Mouse (Mus musculus): ENCODE data around the gene Dgcr2. TPM values are rescaled to one million over a fixed set of nuclear protein-coding genes. Genes with fewer than 3 reads are reported as not detected.

Gene Dgcr2
- polyA plus RNA-seq (2014; fragmentation: Nextera tagmentation; extraction: Ambion mirVana): 47.9 and 52.9 TPM in 2 replicates

GRCm38 (mm10) chr16:17898462-17898861 is at the start of gene Dgcr2, which contains the start of gene Tssk2:
Gene Dgcr2 (minus strand): TSS chr16:17898562.
Gene Tssk2 (plus strand): TSS chr16:17898637.
- ATAC-seq (replicated peaks; ENCODE audit: low FRiP score) (no peak), DNase-seq (ENCODE audit: low spot score) (no peak)
- H3K9ac ChIP-seq (ENCODE audit: low read depth, low read length): no peak within 1 kb of the TSS
- no peak within 1 kb of the TSS for H3K27ac ChIP-seq (ENCODE audit: low read depth, low read length)
- no peaks in the 10 kb centered on the region for H3K27me3 ChIP-seq (replicated peaks; ENCODE audit: control insufficient read depth, insufficient read depth, low read length)
- 89% methylated on average over 14 of the region's 14 CpGs for WGBS
- no peaks in the 10 kb centered on the region for H3K4me1 ChIP-seq (replicated peaks; ENCODE audit: control insufficient read depth, insufficient read depth, low read length)
- no peak within 1 kb of the TSS for H3K4me2 ChIP-seq
- no peaks in the 10 kb centered on the region for H3K9me3 ChIP-seq (ENCODE audit: control insufficient read depth, low read length)
- H3K36me3 ChIP-seq (ENCODE audit: control insufficient read depth, insufficient read depth, low read length): peaks cover 17% of the 10 kb centered on the region
- no peak within 1 kb of the TSS for H3K4me3 ChIP-seq (ENCODE audit: low read depth, low read length)

- H3K4me3 ChIP-seq (ENCODE audit: low read depth, low read length): no peak overlapping the region
- H3K27me3 ChIP-seq (replicated peaks; ENCODE audit: control insufficient read depth, insufficient read depth, low read length): no peaks in the 10 kb centered on the region
- WGBS: 60% methylated on average over 7 of the region's 7 CpGs
- H3K36me3 ChIP-seq (ENCODE audit: control insufficient read depth, insufficient read depth, low read length): no peaks in the 10 kb centered on the region
- H3K27ac ChIP-seq (ENCODE audit: low read depth, low read length): no peak overlapping the region
- ATAC-seq (replicated peaks; ENCODE audit: low FRiP score): no peak
- H3K9me3 ChIP-seq (ENCODE audit: control insufficient read depth, low read length): no peaks in the 10 kb centered on the region
- H3K9ac ChIP-seq (ENCODE audit: low read depth, low read length): no peak overlapping the region
- H3K4me2 ChIP-seq: no peak overlapping the region
- DNase-seq (ENCODE audit: low spot score): no peak
- no peaks in the 10 kb centered on the region for H3K4me1 ChIP-seq (replicated peaks; ENCODE audit: control insufficient read depth, insufficient read depth, low read length)
Observed at GRCm38 (mm10) chr16:17945081-17945831, 46.9 kb upstream of the Dgcr2 start.

- Histone ChIP-seq H3K9ac (ENCODE audit: low read depth, low read length) (no peak overlapping the region), H3K4me3 (ENCODE audit: low read depth, low read length) (no peak overlapping the region), H3K27ac (ENCODE audit: low read depth, low read length) (no peak overlapping the region), H3K4me1 (replicated peaks; ENCODE audit: control insufficient read depth, insufficient read depth, low read length) (peaks cover 6% of the 10 kb centered on the region), H3K9me3 (ENCODE audit: control insufficient read depth, low read length) (no peaks in the 10 kb centered on the region), H3K4me2 (no peak overlapping the region), H3K36me3 (ENCODE audit: control insufficient read depth, insufficient read depth, low read length) (no peaks in the 10 kb centered on the region), H3K27me3 (replicated peaks; ENCODE audit: control insufficient read depth, insufficient read depth, low read length) (no peaks in the 10 kb centered on the region)
- WGBS: 67% methylated on average over 8 of the region's 8 CpGs
- DNase-seq (ENCODE audit: low spot score): no peak
- ATAC-seq (replicated peaks; ENCODE audit: low FRiP score): no peak
Observed at GRCm38 (mm10) chr16:17943466-17943865, 45.1 kb upstream of the Dgcr2 start.

- Histone ChIP-seq H3K27ac (ENCODE audit: low read depth, low read length) (peak overlapping the region; percentile 63), H3K4me1 (replicated peaks; ENCODE audit: control insufficient read depth, insufficient read depth, low read length) (peaks cover 16% of the 10 kb centered on the region), H3K4me3 (ENCODE audit: low read depth, low read length) (no peak overlapping the region), H3K9me3 (ENCODE audit: control insufficient read depth, low read length) (no peaks in the 10 kb centered on the region), H3K4me2 (peak overlapping the region; percentile 6), H3K27me3 (replicated peaks; ENCODE audit: control insufficient read depth, insufficient read depth, low read length) (no peaks in the 10 kb centered on the region), H3K9ac (ENCODE audit: low read depth, low read length) (no peak overlapping the region; the same call in 1 of the 2 replicates), H3K36me3 (ENCODE audit: control insufficient read depth, insufficient read depth, low read length) (no peaks in the 10 kb centered on the region)
- 32% methylated on average over 9 of the region's 9 CpGs for WGBS
- DNase-seq (ENCODE audit: low spot score) (no peak), ATAC-seq (replicated peaks; ENCODE audit: low FRiP score) (peak; percentile 87)
Observed at GRCm38 (mm10) chr16:17939255-17939751, 40.9 kb upstream of the Dgcr2 start.

GRCm38 (mm10) chr16:17938821-17939220 is 40.5 kb upstream of the Dgcr2 start:
- Histone ChIP-seq H3K9me3 (ENCODE audit: control insufficient read depth, low read length) (no peaks in the 10 kb centered on the region), H3K27me3 (replicated peaks; ENCODE audit: control insufficient read depth, insufficient read depth, low read length) (no peaks in the 10 kb centered on the region), H3K4me1 (replicated peaks; ENCODE audit: control insufficient read depth, insufficient read depth, low read length) (peaks cover 21% of the 10 kb centered on the region), H3K9ac (ENCODE audit: low read depth, low read length) (peak overlapping the region; percentile 11), H3K36me3 (ENCODE audit: control insufficient read depth, insufficient read depth, low read length) (no peaks in the 10 kb centered on the region), H3K27ac (ENCODE audit: low read depth, low read length) (peak overlapping the region; percentile 63), H3K4me2 (peak overlapping the region; percentile 6), H3K4me3 (ENCODE audit: low read depth, low read length) (no peak overlapping the region)
- 6% methylated on average over 7 of the region's 7 CpGs for WGBS
- peak; percentile 92 for ATAC-seq (replicated peaks; ENCODE audit: low FRiP score)
- peak; percentile 78 for DNase-seq (ENCODE audit: low spot score)

- peak overlapping the region; percentile 6 for H3K4me2 ChIP-seq
- no peaks in the 10 kb centered on the region for H3K36me3 ChIP-seq (ENCODE audit: control insufficient read depth, insufficient read depth, low read length)
- WGBS: 42% methylated on average over 7 of the region's 7 CpGs
- ATAC-seq (replicated peaks; ENCODE audit: low FRiP score): no peak
- no peak overlapping the region for H3K4me3 ChIP-seq (ENCODE audit: low read depth, low read length)
- H3K4me1 ChIP-seq (replicated peaks; ENCODE audit: control insufficient read depth, insufficient read depth, low read length): peaks cover 22% of the 10 kb centered on the region
- peak overlapping the region; percentile 63 for H3K27ac ChIP-seq (ENCODE audit: low read depth, low read length)
- no peaks in the 10 kb centered on the region for H3K9me3 ChIP-seq (ENCODE audit: control insufficient read depth, low read length)
- H3K27me3 ChIP-seq (replicated peaks; ENCODE audit: control insufficient read depth, insufficient read depth, low read length): no peaks in the 10 kb centered on the region
- no peak for DNase-seq (ENCODE audit: low spot score)
- no peak overlapping the region; the same call in 1 of the 2 replicates for H3K9ac ChIP-seq (ENCODE audit: low read depth, low read length)
Observed at GRCm38 (mm10) chr16:17938187-17938586, 39.8 kb upstream of the Dgcr2 start.

GRCm38 (mm10) chr16:17936776-17937175 is 38.4 kb upstream of the Dgcr2 start:
- Histone ChIP-seq H3K4me1 (replicated peaks; ENCODE audit: control insufficient read depth, insufficient read depth, low read length) (peaks cover 22% of the 10 kb centered on the region), H3K9ac (ENCODE audit: low read depth, low read length) (no peak overlapping the region), H3K36me3 (ENCODE audit: control insufficient read depth, insufficient read depth, low read length) (no peaks in the 10 kb centered on the region), H3K4me3 (ENCODE audit: low read depth, low read length) (no peak overlapping the region), H3K27ac (ENCODE audit: low read depth, low read length) (no peak overlapping the region), H3K27me3 (replicated peaks; ENCODE audit: control insufficient read depth, insufficient read depth, low read length) (no peaks in the 10 kb centered on the region), H3K4me2 (no peak overlapping the region), H3K9me3 (ENCODE audit: control insufficient read depth, low read length) (no peaks in the 10 kb centered on the region)
- 83% methylated on average over 10 of the region's 10 CpGs for WGBS
- DNase-seq (ENCODE audit: low spot score) (no peak), ATAC-seq (replicated peaks; ENCODE audit: low FRiP score) (no peak)

- Histone ChIP-seq H3K9me3 (ENCODE audit: control insufficient read depth, low read length) (no peaks in the 10 kb centered on the region), H3K9ac (ENCODE audit: low read depth, low read length) (peak overlapping the region; percentile 56), H3K4me3 (ENCODE audit: low read depth, low read length) (no peak overlapping the region), H3K27ac (ENCODE audit: low read depth, low read length) (peak overlapping the region; percentile 90), H3K4me1 (replicated peaks; ENCODE audit: control insufficient read depth, insufficient read depth, low read length) (peaks cover 22% of the 10 kb centered on the region), H3K4me2 (no peak overlapping the region), H3K36me3 (ENCODE audit: control insufficient read depth, insufficient read depth, low read length) (no peaks in the 10 kb centered on the region), H3K27me3 (replicated peaks; ENCODE audit: control insufficient read depth, insufficient read depth, low read length) (no peaks in the 10 kb centered on the region)
- no peak for ATAC-seq (replicated peaks; ENCODE audit: low FRiP score)
- WGBS: 43% methylated on average over 3 of the region's 3 CpGs
- DNase-seq (ENCODE audit: low spot score): no peak
Observed at GRCm38 (mm10) chr16:17934445-17934910, 36.1 kb upstream of the Dgcr2 start.

All from liver, embryonic 11.5 days (tissue).